Mouse (Mus musculus) lung, postnatal 14 days (tissue): ENCODE measurements around the gene Klk1b4.

Source experiments
- DNase-seq: peaks from one replicate; pipeline ENCODE4 v3.0.0; 2021

Gene Klk1b4

DNA sequence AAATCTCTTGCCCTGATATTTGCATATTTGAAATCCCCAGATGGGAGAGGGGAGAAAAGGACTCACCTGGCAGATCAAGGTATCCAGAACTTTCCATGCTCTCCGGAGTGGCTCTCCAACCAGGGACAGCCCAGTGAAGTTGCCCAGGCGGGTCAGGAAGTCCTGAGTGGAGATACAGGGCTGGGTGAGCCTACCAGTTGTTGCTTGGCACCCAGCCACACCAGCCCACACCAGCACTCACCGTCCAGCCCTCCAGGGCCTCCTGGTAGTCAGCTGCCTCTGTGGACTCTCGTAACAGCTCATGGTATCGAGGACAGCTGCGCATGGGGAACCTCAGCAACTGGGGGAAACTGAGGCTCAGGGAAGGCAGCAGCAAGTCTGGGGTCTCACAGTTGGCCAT lies 47.7 kb downstream of the Klk1b4 start:
- no peak for DNase-seq

DNA sequence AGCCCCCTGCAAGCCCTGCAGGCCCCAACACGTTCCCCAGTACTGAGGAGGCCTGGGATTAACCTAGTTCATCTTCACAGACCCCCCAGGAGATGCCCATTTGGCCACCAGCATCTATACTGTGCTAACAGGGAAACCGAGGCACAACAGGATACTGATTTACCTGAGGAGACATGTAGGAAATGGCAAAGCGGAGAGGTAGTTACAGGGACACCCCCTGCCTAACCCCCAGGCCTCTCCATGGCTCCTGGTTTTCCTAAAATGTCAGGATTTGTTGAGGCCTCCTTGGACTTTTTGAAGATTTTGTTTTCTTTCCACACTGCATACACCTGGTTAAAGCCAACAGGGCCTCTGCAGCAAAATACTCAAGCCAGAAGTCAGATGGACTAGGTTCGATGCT lies 50.0 kb downstream of the Klk1b4 start, which contains the start of gene Acp4:
Gene Acp4, minus strand, starts transcription at position 101 of the 400 bp plus-strand sequence.
- no peak for DNase-seq

DNA sequence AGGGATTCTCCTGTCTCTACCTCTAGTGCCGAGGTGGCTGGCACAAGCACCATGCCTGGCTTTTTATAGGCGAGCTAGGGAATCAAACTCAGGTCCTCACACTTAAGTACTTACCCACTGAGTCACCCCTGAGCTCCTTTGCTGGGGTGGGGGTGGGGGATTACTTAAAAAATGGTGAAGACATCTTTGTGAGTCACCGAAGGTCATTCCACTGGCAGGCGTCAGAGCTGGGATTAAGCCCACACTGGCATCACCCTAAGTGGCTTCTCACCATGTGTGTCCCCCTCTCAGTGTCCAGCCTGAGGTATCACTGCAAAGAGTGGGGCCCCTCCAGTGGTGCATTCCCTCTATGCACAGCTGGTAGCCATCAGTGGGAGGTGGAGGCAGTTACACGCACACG lies 53.2 kb downstream of the Klk1b4 start:
- DNase-seq: no peak

DNA sequence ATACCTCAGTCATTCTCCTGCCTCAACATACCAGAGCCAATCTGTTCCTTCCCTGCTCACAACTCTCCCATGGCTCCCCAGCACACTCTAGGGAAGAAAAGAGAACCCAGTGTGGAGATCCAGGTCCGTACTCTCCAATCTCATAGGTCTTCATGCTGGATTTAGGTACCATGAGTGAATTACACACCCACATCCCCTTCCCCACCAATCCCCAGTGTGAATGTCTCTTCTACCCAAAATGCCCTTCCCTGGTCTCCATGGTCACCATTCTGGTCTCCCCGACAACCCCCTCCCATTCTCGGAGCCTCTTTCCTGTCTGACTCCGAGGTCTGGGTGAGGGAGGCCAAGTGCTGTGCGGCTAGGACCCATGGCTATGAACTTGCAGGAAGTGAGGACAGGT lies 53.9 kb downstream of the Klk1b4 start, which contains the start of gene Gm15517:
Gene Gm15517, plus strand, starts transcription at position 301 of the 400 bp plus-strand sequence.
- no peak for DNase-seq
